Mouse (Mus musculus): ENCODE data around the gene Adgrv1. TPM values are rescaled to one million over a fixed set of nuclear protein-coding genes. Genes with fewer than 3 reads are reported as not detected.

Gene Adgrv1
- polyA plus RNA-seq, 1 experiment from 2014 or later: 0.91 TPM

DNA sequence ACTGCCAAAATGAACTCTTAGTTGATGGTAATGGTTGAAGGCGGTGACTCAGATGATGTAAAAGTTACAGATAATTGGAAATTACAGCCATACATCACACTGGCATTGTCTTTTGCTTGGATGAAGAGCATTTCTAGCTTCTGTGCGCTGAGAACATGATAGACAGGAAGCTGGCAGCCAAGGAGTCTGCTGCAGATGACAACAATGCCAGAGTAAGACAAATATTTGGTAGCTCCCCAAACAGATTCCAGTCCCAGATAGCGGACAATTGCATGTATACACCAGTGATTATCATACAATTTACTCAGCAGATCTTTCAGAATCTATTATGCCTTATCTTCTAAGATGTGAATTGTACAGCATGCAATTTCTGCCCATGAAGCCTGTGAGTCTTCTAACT lies 409.2 kb downstream of the Adgrv1 start:
- Histone ChIP-seq H3K27ac (ENCODE audit: low read depth) (no peak overlapping the region), H3K27me3 (replicated peaks; ENCODE audit: control insufficient read depth, insufficient read depth, low read length) (no peaks in the 10 kb centered on the region), H3K4me1 (replicated peaks; ENCODE audit: control insufficient read depth, insufficient read depth, low read length) (no peaks in the 10 kb centered on the region), H3K4me3 (ENCODE audit: low read depth, low read length) (no peak overlapping the region), H3K36me3 (ENCODE audit: control insufficient read depth, insufficient read depth, low read length) (no peaks in the 10 kb centered on the region), H3K9ac (ENCODE audit: low read length) (no peak overlapping the region), H3K9me3 (ENCODE audit: control insufficient read depth, low read length) (no peaks in the 10 kb centered on the region), H3K4me2 (ENCODE audit: low read length) (no peak overlapping the region)
- DNase-seq (ENCODE audit: low spot score): no peak
- ATAC-seq (replicated peaks; ENCODE audit: low FRiP score, low TSS enrichment, low read depth): no peak
- WGBS: 69% methylated on average over 3 of the region's 3 CpGs

DNA sequence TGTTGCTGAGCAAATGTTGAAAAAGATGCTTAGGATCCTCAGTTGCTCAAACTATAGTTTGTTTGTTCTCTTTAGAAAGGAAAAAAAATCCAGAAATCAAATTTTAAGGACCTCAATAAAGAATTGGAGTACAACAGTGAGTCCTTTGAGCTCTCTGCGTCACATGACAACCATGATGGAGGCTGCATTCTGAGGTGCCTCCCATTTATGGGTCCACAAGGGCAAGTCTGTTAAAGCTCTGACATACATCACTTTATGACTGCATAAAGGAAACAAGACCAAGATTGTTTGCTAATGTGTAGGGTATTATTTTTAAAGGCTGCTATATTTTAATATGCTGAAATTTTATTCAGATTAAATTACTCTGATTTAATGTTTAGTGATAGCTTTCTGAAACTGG lies 410.6 kb downstream of the Adgrv1 start:
- H3K27me3 ChIP-seq (replicated peaks; ENCODE audit: control insufficient read depth, insufficient read depth, low read length): no peaks in the 10 kb centered on the region
- no peak overlapping the region for H3K4me2 ChIP-seq (ENCODE audit: low read length)
- H3K4me3 ChIP-seq (ENCODE audit: low read depth, low read length): no peak overlapping the region
- ATAC-seq (replicated peaks; ENCODE audit: low FRiP score, low TSS enrichment, low read depth) (no peak), DNase-seq (ENCODE audit: low spot score) (no peak)
- H3K4me1 ChIP-seq (replicated peaks; ENCODE audit: control insufficient read depth, insufficient read depth, low read length): no peaks in the 10 kb centered on the region
- H3K36me3 ChIP-seq (ENCODE audit: control insufficient read depth, insufficient read depth, low read length): no peaks in the 10 kb centered on the region
- H3K9ac ChIP-seq (ENCODE audit: low read length): no peak overlapping the region
- 79% methylated on average over 1 of the region's 1 CpGs for WGBS
- H3K27ac ChIP-seq (ENCODE audit: low read depth): no peak overlapping the region
- no peaks in the 10 kb centered on the region for H3K9me3 ChIP-seq (ENCODE audit: control insufficient read depth, low read length)

DNA sequence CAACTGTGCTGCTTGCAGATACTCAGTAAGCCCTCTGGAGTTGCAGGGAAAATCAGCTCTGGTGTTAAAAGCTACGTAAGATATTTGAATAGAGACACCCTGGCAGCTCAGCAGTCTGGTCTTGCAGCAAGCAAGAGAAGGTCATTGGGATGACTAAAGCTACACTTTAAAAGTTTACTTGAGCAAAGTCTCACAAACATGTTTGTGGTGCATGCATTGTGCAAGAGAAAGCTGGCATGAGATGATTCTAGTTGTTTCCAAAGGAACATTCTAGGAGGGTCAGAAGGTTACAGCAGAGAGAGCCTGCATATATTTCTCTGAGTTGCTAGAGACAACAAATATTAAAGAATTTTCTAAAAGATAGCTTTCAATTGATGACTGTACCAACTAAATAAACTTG lies 421.5 kb downstream of the Adgrv1 start:
- DNase-seq (ENCODE audit: low spot score) (no peak), ATAC-seq (replicated peaks; ENCODE audit: low FRiP score, low TSS enrichment, low read depth) (no peak)
- no peak overlapping the region for H3K4me2 ChIP-seq (ENCODE audit: low read length)
- H3K36me3 ChIP-seq (ENCODE audit: control insufficient read depth, insufficient read depth, low read length): no peaks in the 10 kb centered on the region
- no peaks in the 10 kb centered on the region for H3K9me3 ChIP-seq (ENCODE audit: control insufficient read depth, low read length)
- H3K9ac ChIP-seq (ENCODE audit: low read length): no peak overlapping the region
- no peak overlapping the region for H3K4me3 ChIP-seq (ENCODE audit: low read depth, low read length)
- H3K27me3 ChIP-seq (replicated peaks; ENCODE audit: control insufficient read depth, insufficient read depth, low read length): no peaks in the 10 kb centered on the region
- H3K4me1 ChIP-seq (replicated peaks; ENCODE audit: control insufficient read depth, insufficient read depth, low read length): no peaks in the 10 kb centered on the region
- 48% methylated on average over 1 of the region's 1 CpGs for WGBS
- H3K27ac ChIP-seq (ENCODE audit: low read depth): no peak overlapping the region

DNA sequence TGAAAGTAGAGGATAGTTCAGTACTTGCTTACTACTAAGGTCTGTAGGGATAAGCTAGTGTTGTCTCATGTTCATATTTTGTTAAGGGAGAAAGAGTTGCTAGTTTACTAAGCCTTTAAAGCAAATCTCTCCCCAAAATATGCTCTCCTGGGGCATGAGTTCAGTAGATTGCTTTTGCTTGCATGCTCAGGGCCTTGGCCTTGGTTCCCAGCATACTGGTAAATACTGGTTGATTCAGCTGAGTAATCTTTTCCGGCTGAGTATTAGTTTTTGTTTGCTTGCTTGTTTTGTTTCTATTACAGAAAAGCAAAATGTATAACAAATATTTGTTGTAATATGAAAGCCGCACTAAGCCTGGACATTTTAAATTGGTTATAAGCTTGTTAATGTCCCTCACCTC lies 422.4 kb downstream of the Adgrv1 start:
- no peaks in the 10 kb centered on the region for H3K27me3 ChIP-seq (replicated peaks; ENCODE audit: control insufficient read depth, insufficient read depth, low read length)
- H3K9me3 ChIP-seq (ENCODE audit: control insufficient read depth, low read length): no peaks in the 10 kb centered on the region
- WGBS: 92% methylated on average over 2 of the region's 2 CpGs
- no peaks in the 10 kb centered on the region for H3K4me1 ChIP-seq (replicated peaks; ENCODE audit: control insufficient read depth, insufficient read depth, low read length)
- DNase-seq (ENCODE audit: low spot score): no peak
- H3K27ac ChIP-seq (ENCODE audit: low read depth): no peak overlapping the region
- no peak for ATAC-seq (replicated peaks; ENCODE audit: low FRiP score, low TSS enrichment, low read depth)
- H3K4me2 ChIP-seq (ENCODE audit: low read length): no peak overlapping the region
- H3K9ac ChIP-seq (ENCODE audit: low read length): no peak overlapping the region
- no peaks in the 10 kb centered on the region for H3K36me3 ChIP-seq (ENCODE audit: control insufficient read depth, insufficient read depth, low read length)
- H3K4me3 ChIP-seq (ENCODE audit: low read depth, low read length): no peak overlapping the region

DNA sequence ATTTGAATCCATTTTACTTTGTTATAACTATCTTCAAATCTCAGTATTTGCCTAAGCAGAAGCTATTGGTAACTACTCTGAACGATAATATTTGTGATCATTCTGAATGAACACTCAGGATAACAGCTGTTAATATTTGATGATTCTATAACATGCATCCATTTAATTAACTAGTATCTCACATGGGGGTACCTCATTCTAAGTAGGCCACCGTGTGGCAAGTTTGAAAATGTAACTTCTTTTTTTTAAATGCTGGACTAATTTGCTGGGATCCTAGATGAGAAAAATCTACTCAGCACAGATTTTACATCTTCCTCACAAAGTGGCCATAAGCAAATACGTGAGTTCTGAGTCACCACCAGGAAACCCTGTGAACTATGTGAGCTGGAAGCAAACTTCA lies 423.1 kb downstream of the Adgrv1 start:
- Histone ChIP-seq H3K27me3 (replicated peaks; ENCODE audit: control insufficient read depth, insufficient read depth, low read length) (no peaks in the 10 kb centered on the region), H3K4me2 (ENCODE audit: low read length) (no peak overlapping the region), H3K4me3 (ENCODE audit: low read depth, low read length) (no peak overlapping the region), H3K9me3 (ENCODE audit: control insufficient read depth, low read length) (no peaks in the 10 kb centered on the region), H3K4me1 (replicated peaks; ENCODE audit: control insufficient read depth, insufficient read depth, low read length) (no peaks in the 10 kb centered on the region), H3K27ac (ENCODE audit: low read depth) (no peak overlapping the region), H3K36me3 (ENCODE audit: control insufficient read depth, insufficient read depth, low read length) (no peaks in the 10 kb centered on the region), H3K9ac (ENCODE audit: low read length) (no peak overlapping the region)
- DNase-seq (ENCODE audit: low spot score) (no peak), ATAC-seq (replicated peaks; ENCODE audit: low FRiP score, low TSS enrichment, low read depth) (no peak)
- 80% methylated on average over 3 of the region's 3 CpGs for whole genome bisulfite sequencing

DNA sequence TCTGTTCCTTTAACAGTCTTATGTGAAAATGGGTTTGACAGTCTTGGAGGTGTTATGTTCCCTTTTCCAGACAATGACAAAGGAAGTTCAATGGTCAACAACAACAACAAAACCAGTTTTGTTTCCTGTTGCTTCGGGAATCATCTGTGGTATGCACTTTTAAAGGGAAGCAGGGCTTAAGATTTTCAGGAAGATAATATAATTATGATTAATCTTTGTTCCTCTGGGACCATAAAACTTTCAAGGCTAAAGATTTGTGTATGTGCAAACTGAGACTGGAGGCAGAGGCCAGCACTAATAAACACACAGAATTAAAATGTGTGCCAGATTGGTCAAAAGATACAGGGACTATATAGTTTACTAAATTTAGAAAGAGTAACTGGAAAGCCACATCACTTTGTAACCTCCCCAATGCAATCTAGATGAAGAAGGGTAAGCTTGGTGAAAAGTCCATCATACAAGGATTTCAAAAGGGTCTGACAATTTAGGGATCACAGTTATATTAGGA lies 424.8 kb downstream of the Adgrv1 start:
- Histone ChIP-seq H3K9ac (ENCODE audit: low read length) (no peak overlapping the region), H3K9me3 (ENCODE audit: control insufficient read depth, low read length) (no peaks in the 10 kb centered on the region), H3K4me3 (ENCODE audit: low read depth, low read length) (no peak overlapping the region), H3K36me3 (ENCODE audit: control insufficient read depth, insufficient read depth, low read length) (no peaks in the 10 kb centered on the region), H3K4me2 (ENCODE audit: low read length) (no peak overlapping the region), H3K27ac (ENCODE audit: low read depth) (no peak overlapping the region), H3K4me1 (replicated peaks; ENCODE audit: control insufficient read depth, insufficient read depth, low read length) (no peaks in the 10 kb centered on the region), H3K27me3 (replicated peaks; ENCODE audit: control insufficient read depth, insufficient read depth, low read length) (no peaks in the 10 kb centered on the region)
- ATAC-seq (replicated peaks; ENCODE audit: low FRiP score, low TSS enrichment, low read depth) (no peak), DNase-seq (ENCODE audit: low spot score) (no peak)
- WGBS: 56% methylated on average over 1 of the region's 1 CpGs

DNA sequence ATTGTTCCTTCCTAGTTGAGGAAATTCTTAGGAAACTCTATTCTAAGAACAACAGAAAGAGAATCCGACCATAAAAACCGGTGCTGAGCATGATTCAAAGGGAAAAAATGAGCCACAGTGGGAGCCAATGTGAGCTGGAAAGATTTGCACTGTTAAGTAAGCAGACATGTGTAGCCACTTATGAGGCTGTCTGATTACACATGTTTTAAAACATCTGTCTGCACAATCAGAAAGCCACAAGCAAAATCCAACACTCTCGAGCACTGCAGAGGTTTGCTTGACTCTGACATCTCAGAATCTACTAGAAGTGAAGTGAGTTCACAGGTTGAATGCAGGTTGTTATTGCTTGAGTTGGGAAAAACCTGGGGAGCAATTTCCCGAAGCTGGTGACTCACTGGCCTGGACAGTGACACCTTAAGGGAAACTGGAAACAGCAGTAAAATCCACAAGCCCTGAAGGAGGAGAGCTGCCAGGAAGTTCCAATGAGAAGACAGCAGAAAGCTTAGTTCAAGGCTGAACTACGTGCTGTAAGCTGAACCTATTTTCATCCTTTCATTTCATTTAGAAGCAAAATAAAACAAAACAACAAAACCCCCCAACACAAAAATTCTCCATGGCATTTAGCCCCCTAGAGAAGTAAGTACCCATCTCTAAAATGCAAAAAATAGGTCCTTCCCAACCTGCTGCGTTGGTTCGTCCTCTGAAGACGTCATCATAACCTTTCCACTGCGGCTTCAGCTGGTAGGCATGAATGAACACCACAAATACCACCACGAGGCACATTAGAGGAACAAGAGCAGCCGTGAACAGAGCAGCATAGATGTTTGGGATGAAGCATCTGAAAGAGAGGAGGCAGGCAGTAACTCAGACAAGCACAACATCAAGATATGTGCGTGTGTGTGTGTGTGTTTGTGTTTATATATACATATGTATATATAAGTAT lies 450.7 kb downstream of the Adgrv1 start:
- ATAC-seq (replicated peaks; ENCODE audit: low FRiP score, low TSS enrichment, low read depth) (no peak), DNase-seq (ENCODE audit: low spot score) (no peak)
- no peaks in the 10 kb centered on the region for H3K36me3 ChIP-seq (ENCODE audit: control insufficient read depth, insufficient read depth, low read length)
- WGBS: 64% methylated on average over 12 of the region's 12 CpGs
- H3K4me3 ChIP-seq (ENCODE audit: low read depth, low read length): no peak overlapping the region
- H3K27ac ChIP-seq (ENCODE audit: low read depth): peak overlapping the region; percentile 29; the same call in 1 of the 2 replicates
- peaks cover 3% of the 10 kb centered on the region for H3K4me1 ChIP-seq (replicated peaks; ENCODE audit: control insufficient read depth, insufficient read depth, low read length)
- H3K9ac ChIP-seq (ENCODE audit: low read length): no peak overlapping the region
- H3K27me3 ChIP-seq (replicated peaks; ENCODE audit: control insufficient read depth, insufficient read depth, low read length): no peaks in the 10 kb centered on the region
- no peak overlapping the region for H3K4me2 ChIP-seq (ENCODE audit: low read length)
- no peaks in the 10 kb centered on the region for H3K9me3 ChIP-seq (ENCODE audit: control insufficient read depth, low read length)

DNA sequence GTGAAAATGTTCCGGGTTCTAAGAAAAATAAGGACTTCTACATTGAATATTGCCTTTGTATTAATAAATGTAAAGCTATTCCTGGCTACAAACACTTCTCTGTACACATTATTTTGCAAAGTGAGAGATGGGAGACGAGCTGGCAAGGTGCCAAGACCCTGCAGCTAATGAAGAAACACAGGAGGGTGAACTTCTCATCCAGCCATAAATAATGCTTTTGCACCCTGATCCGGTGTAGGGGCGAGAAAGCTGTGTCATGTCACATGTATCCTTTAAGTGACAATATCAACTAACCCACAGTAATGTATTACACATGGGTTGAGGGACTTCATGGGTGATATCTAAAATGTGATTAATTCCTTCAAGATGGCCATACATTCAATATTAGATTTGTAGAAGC lies 451.5 kb downstream of the Adgrv1 start:
- Histone ChIP-seq H3K4me2 (ENCODE audit: low read length) (no peak overlapping the region), H3K4me1 (replicated peaks; ENCODE audit: control insufficient read depth, insufficient read depth, low read length) (peaks cover 3% of the 10 kb centered on the region), H3K9me3 (ENCODE audit: control insufficient read depth, low read length) (no peaks in the 10 kb centered on the region), H3K36me3 (ENCODE audit: control insufficient read depth, insufficient read depth, low read length) (no peaks in the 10 kb centered on the region), H3K9ac (ENCODE audit: low read length) (no peak overlapping the region), H3K4me3 (ENCODE audit: low read depth, low read length) (no peak overlapping the region), H3K27me3 (replicated peaks; ENCODE audit: control insufficient read depth, insufficient read depth, low read length) (no peaks in the 10 kb centered on the region), H3K27ac (ENCODE audit: low read depth) (peak overlapping the region; percentile 29; the same call in 1 of the 2 replicates)
- DNase-seq (ENCODE audit: low spot score) (no peak), ATAC-seq (replicated peaks; ENCODE audit: low FRiP score, low TSS enrichment, low read depth) (no peak)
- 52% methylated on average over 4 of the region's 4 CpGs for WGBS

DNA sequence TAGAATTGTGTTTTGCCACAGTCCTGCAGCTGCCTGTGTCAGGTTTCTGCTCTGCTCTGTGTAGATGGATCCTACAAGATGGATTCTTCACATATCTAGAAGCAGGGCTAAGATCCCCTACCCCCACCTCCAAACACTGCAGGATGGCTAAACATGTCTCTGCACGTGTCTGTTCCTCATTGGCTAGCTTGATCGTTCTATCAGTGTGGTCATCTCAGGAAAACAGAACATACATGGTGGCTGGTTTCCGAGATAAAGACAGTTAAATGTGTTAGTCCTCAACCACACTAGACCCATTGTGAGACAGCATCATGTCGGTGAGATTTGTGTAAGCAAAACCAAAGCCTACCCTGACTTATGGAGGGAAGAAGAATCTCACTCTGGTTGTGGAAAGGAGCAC lies 456.1 kb downstream of the Adgrv1 start:
- ATAC-seq (replicated peaks; ENCODE audit: low FRiP score, low TSS enrichment, low read depth): no peak
- no peak overlapping the region for H3K4me2 ChIP-seq (ENCODE audit: low read length)
- H3K9me3 ChIP-seq (ENCODE audit: control insufficient read depth, low read length): no peaks in the 10 kb centered on the region
- WGBS: 79% methylated on average over 4 of the region's 4 CpGs
- no peaks in the 10 kb centered on the region for H3K27me3 ChIP-seq (replicated peaks; ENCODE audit: control insufficient read depth, insufficient read depth, low read length)
- H3K4me1 ChIP-seq (replicated peaks; ENCODE audit: control insufficient read depth, insufficient read depth, low read length): peaks cover 6% of the 10 kb centered on the region
- no peak overlapping the region for H3K4me3 ChIP-seq (ENCODE audit: low read depth, low read length)
- no peak overlapping the region for H3K9ac ChIP-seq (ENCODE audit: low read length)
- no peaks in the 10 kb centered on the region for H3K36me3 ChIP-seq (ENCODE audit: control insufficient read depth, insufficient read depth, low read length)
- no peak overlapping the region for H3K27ac ChIP-seq (ENCODE audit: low read depth)
- DNase-seq (ENCODE audit: low spot score): no peak

All from intestine, embryonic 14.5 days (tissue).